In genomic region chr1:108925563-108925962, GRCm38 (mm10) we compare ENCODE assay signal across 19 mouse cellular contexts.
"Had no signal": no experiment of that assay in that cellular context is flagged by ENCODE, and none has a peak within 500 bp of the region (broad histone marks: within the 10 kb centered on the region; RNA-seq: fewer than 3 reads in every experiment).

No protein-coding gene starts in this region.

- DNase-seq: lung, adult 18-20 months; lung, postnatal 10 days; lung, postnatal 4 days; midbrain, embryonic 14.5 days; retina, postnatal 1 day; right cerebral cortex, adult 18-20 months; right cerebral cortex, postnatal 25 days; right cerebral cortex, postnatal 4 days; spleen, adult 18-20 months; thymus, adult 18-20 months; thymus, postnatal 14 days; thymus, postnatal 36 days had no signal

- H3K4me1 ChIP-seq: lung, embryonic 15.5 days; neural tube, embryonic 13.5 days; neural tube, embryonic 15.5 days had no signal

- H3K36me3 ChIP-seq: lung, embryonic 15.5 days; neural tube, embryonic 13.5 days; neural tube, embryonic 15.5 days had no signal

- H3K9me3 ChIP-seq: lung, embryonic 15.5 days; neural tube, embryonic 13.5 days; neural tube, embryonic 15.5 days had no signal

- H3K4me3 ChIP-seq: lung, embryonic 15.5 days; myocyte; neural tube, embryonic 13.5 days; neural tube, embryonic 15.5 days had no signal

- H3K27me3 ChIP-seq: lung, embryonic 15.5 days; neural tube, embryonic 13.5 days; neural tube, embryonic 15.5 days had no signal

- H3K9ac ChIP-seq: liver, embryonic 14.5 days; lung, embryonic 15.5 days; neural tube, embryonic 13.5 days; neural tube, embryonic 15.5 days had no signal

- H3K4me2 ChIP-seq: lung, embryonic 15.5 days; midbrain, embryonic 11.5 days; neural tube, embryonic 13.5 days; neural tube, embryonic 15.5 days had no signal

- ATAC-seq: midbrain, embryonic 16.5 days had no signal

- H3K27ac ChIP-seq: liver, embryonic 14.5 days; lung, embryonic 15.5 days; neural tube, embryonic 13.5 days; neural tube, embryonic 15.5 days had no signal
